Mouse (Mus musculus): Measurements from ENCODE around the gene Grik2. TPM values are rescaled to one million over a fixed set of nuclear protein-coding genes. Genes with fewer than 3 reads are reported as not detected.

Grik2 gene
- polyA plus RNA-seq (2015; fragmentation: Nextera tagmentation; extraction: Ambion mirVana) = 1.1 and 1.3 TPM in 2 replicates

DNA sequence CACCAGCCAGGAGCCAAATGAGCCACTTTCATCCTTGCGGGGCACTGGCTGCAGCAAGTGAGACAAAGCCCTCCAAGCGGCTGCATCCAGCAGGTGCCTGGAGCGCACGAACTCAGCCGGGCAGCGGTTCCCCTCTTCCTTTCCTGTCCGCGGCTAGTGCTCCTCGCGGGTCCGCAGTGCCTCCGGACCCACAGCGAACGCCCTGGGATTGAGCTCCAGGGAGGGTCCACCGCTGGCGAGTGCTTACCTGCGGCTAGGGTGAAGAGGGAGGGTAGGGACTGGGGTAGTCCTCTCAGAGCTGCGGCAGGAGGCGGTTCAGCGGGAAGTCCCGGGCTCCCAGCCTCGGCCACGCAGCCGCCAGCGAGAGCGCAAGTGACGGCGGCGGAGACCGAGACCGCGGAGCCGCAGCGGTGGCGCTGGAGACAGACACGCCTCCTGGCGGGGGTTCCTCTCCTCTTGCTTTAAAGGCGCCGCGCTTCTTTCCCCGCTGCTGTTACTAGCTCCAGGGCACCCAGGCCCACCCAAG, at the start of gene Grik2:
Grik2 (minus strand) TSS at position 386 of the 526 bp plus-strand sequence.
- Histone ChIP-seq H3K4me3 (ENCODE audit: low read depth, low read length) (peak within 1 kb of the TSS; percentile 57), H3K27me3 (ENCODE audit: control insufficient read depth, insufficient read depth, low read length) (no peaks in the 10 kb centered on the region), H3K36me3 (ENCODE audit: control insufficient read depth, insufficient read depth, low read length) (no peaks in the 10 kb centered on the region), H3K27ac (replicated peaks) (no peak within 1 kb of the TSS), H3K9me3 (ENCODE audit: control insufficient read depth, low read length) (no peaks in the 10 kb centered on the region), H3K4me1 (replicated peaks; ENCODE audit: control insufficient read depth, insufficient read depth) (no peaks in the 10 kb centered on the region), H3K9ac (ENCODE audit: low read length) (peak within 1 kb of the TSS; percentile 47), H3K4me2 (replicated peaks; ENCODE audit: low read depth) (peak within 1 kb of the TSS; percentile 83)
- under 1% methylated on average over 35 of the region's 41 CpGs for WGBS
- DNase-seq (ENCODE audit: low spot score) (peak; percentile 57), ATAC-seq (ENCODE audit: low FRiP score, low TSS enrichment) (peak; percentile 71; the same call in 1 of the 2 replicates)
- TF ChIP-seq EP300 (optimal IDR thresholded peaks at IDR 0.05) = no peak
- TF ChIP-seq CTCF (IDR thresholded peaks at IDR 0.05; ENCODE audit: low read depth) = peak; percentile 60

DNA sequence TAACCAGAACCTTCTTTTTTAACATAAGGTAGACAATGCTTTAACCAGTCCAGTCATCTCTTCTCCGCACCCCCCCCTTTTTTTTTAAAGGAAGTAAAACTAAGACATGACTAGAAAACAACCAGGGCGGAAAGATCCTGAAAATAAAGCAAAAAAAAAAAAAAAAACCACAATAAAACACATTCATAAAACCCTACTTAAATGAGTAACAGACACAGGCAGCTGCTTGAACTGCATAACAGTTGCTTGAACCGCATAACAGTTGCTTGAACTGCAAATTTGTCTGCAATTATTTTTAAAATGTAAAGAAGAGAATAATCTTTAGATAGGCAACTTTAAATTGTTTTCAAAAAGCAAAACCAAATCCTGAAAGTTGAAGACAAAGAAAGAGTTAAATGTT, 45.8 kb upstream of the Grik2 start:
- no peak overlapping the region for H3K4me2 ChIP-seq (replicated peaks; ENCODE audit: low read depth)
- no peaks in the 10 kb centered on the region for H3K4me1 ChIP-seq (replicated peaks; ENCODE audit: control insufficient read depth, insufficient read depth)
- no peak overlapping the region for H3K27ac ChIP-seq (replicated peaks)
- no peak overlapping the region for H3K9ac ChIP-seq (ENCODE audit: low read length)
- no peak for DNase-seq (ENCODE audit: low spot score)
- no peak for ATAC-seq (ENCODE audit: low FRiP score, low TSS enrichment)
- H3K27me3 ChIP-seq (ENCODE audit: control insufficient read depth, insufficient read depth, low read length) = no peaks in the 10 kb centered on the region
- H3K36me3 ChIP-seq (ENCODE audit: control insufficient read depth, insufficient read depth, low read length) = no peaks in the 10 kb centered on the region
- no peaks in the 10 kb centered on the region for H3K9me3 ChIP-seq (ENCODE audit: control insufficient read depth, low read length)
- WGBS = 84% methylated on average over 3 of the region's 3 CpGs
- no peak overlapping the region for H3K4me3 ChIP-seq (ENCODE audit: low read depth, low read length)
- TF ChIP-seq EP300 (optimal IDR thresholded peaks at IDR 0.05) (no peak), CTCF (IDR thresholded peaks at IDR 0.05; ENCODE audit: low read depth) (no peak)

DNA sequence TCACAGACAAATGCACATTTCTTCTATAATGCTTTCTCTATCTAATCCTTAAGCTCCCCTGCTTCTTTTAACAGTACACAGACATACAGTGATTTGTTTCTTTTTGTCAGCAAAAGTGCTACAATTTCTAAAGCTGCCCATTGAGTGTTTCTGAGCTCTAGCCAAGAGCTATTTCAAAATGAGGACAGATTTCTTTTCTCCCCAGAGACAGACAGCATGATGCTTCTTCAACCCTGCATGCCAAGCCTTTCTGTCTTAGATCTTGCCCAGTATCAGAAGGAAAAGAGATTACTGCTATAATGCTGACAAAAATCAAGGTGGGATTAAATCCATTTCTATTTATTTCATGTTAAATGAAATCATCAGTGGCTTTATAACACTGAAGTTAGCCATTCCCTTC, 18.7 kb upstream of the Grik2 start:
- Histone ChIP-seq H3K27ac (replicated peaks) (no peak overlapping the region), H3K4me2 (replicated peaks; ENCODE audit: low read depth) (no peak overlapping the region), H3K4me3 (ENCODE audit: low read depth, low read length) (no peak overlapping the region), H3K9ac (ENCODE audit: low read length) (no peak overlapping the region), H3K36me3 (ENCODE audit: control insufficient read depth, insufficient read depth, low read length) (no peaks in the 10 kb centered on the region), H3K4me1 (replicated peaks; ENCODE audit: control insufficient read depth, insufficient read depth) (no peaks in the 10 kb centered on the region), H3K9me3 (ENCODE audit: control insufficient read depth, low read length) (no peaks in the 10 kb centered on the region), H3K27me3 (ENCODE audit: control insufficient read depth, insufficient read depth, low read length) (no peaks in the 10 kb centered on the region)
- DNase-seq (ENCODE audit: low spot score) (no peak), ATAC-seq (ENCODE audit: low FRiP score, low TSS enrichment) (no peak)
- TF ChIP-seq EP300 (optimal IDR thresholded peaks at IDR 0.05) (no peak), CTCF (IDR thresholded peaks at IDR 0.05; ENCODE audit: low read depth) (no peak)

DNA sequence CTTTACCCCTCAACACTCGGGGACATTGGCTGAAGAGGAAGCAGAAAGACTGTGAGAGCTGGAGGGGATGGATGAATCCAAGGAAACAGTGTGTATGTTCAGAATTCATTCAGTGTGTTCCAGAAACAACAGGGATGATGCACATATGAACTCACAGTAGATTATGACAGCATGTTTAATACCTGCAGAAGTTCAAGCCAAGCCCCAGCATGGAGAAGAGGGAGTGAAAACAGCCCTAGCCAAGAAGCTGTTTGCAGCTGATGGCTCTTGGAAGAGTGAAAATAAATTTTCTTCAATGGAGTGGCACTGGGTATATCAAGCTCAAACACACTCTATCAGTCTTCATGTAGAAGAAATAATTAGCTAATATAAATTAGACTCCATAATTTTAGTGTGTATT, 12.4 kb upstream of the Grik2 start:
- Histone ChIP-seq H3K27me3 (ENCODE audit: control insufficient read depth, insufficient read depth, low read length) (no peaks in the 10 kb centered on the region), H3K4me3 (ENCODE audit: low read depth, low read length) (no peak overlapping the region), H3K4me1 (replicated peaks; ENCODE audit: control insufficient read depth, insufficient read depth) (no peaks in the 10 kb centered on the region), H3K9ac (ENCODE audit: low read length) (no peak overlapping the region), H3K27ac (replicated peaks) (no peak overlapping the region), H3K9me3 (ENCODE audit: control insufficient read depth, low read length) (no peaks in the 10 kb centered on the region), H3K36me3 (ENCODE audit: control insufficient read depth, insufficient read depth, low read length) (no peaks in the 10 kb centered on the region), H3K4me2 (replicated peaks; ENCODE audit: low read depth) (no peak overlapping the region)
- WGBS = 83% methylated on average over 1 of the region's 1 CpGs
- TF ChIP-seq CTCF (IDR thresholded peaks at IDR 0.05; ENCODE audit: low read depth) (no peak), EP300 (optimal IDR thresholded peaks at IDR 0.05) (no peak)
- ATAC-seq (ENCODE audit: low FRiP score, low TSS enrichment) (no peak), DNase-seq (ENCODE audit: low spot score) (no peak)

DNA sequence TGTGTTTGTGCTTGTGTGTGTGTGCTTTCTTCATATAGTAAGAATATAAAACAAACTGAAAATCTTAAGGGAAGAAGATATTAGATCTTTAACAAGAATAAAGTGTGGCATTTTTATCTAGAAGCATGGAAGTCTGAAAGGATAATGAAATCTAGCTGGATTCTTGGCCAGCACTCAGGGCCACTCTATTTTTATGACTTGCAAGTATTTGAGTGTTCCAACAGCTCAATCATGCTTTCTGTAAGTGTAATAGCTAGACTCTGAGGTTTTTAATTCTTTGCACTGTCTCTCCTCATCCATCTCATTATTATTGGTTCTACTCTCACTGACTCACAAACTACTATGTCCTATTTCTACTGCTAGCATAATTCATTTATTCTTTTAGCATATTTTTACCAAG, 5.6 kb upstream of the Grik2 start:
- ATAC-seq (ENCODE audit: low FRiP score, low TSS enrichment) = no peak
- Histone ChIP-seq H3K4me3 (ENCODE audit: low read depth, low read length) (no peak overlapping the region), H3K9ac (ENCODE audit: low read length) (no peak overlapping the region), H3K9me3 (ENCODE audit: control insufficient read depth, low read length) (no peaks in the 10 kb centered on the region), H3K36me3 (ENCODE audit: control insufficient read depth, insufficient read depth, low read length) (no peaks in the 10 kb centered on the region), H3K27me3 (ENCODE audit: control insufficient read depth, insufficient read depth, low read length) (no peaks in the 10 kb centered on the region), H3K4me1 (replicated peaks; ENCODE audit: control insufficient read depth, insufficient read depth) (no peaks in the 10 kb centered on the region), H3K27ac (replicated peaks) (no peak overlapping the region), H3K4me2 (replicated peaks; ENCODE audit: low read depth) (no peak overlapping the region)
- no peak for DNase-seq (ENCODE audit: low spot score)
- TF ChIP-seq CTCF (IDR thresholded peaks at IDR 0.05; ENCODE audit: low read depth) = no peak
- no peak for TF ChIP-seq EP300 (optimal IDR thresholded peaks at IDR 0.05)

DNA sequence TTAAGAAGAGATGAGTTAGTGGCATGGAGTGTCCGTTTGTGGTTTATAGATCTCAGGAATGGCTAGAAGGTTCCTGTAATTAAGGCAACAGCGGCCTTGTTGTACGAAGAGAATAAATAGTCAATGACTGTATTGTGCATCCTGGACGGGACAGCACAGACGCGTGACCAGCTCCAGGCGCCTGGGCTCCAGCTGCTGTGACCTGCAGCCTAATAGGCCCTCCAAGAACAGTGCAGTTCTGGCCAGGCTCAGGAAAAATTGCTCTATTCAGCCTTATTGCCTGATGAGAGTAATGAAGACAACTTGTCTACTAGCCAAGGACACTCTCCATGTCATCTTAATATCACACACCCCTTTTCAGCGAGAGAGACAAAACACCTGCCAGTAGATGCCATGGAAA, 1.8 kb upstream of the Grik2 start:
- H3K4me3 ChIP-seq (ENCODE audit: low read depth, low read length) = no peak overlapping the region
- no peak overlapping the region for H3K27ac ChIP-seq (replicated peaks)
- ATAC-seq (ENCODE audit: low FRiP score, low TSS enrichment) (no peak; the same call in 1 of the 2 replicates), DNase-seq (ENCODE audit: low spot score) (no peak)
- 34% methylated on average over 8 of the region's 8 CpGs for WGBS
- no peak overlapping the region for H3K4me2 ChIP-seq (replicated peaks; ENCODE audit: low read depth)
- no peaks in the 10 kb centered on the region for H3K4me1 ChIP-seq (replicated peaks; ENCODE audit: control insufficient read depth, insufficient read depth)
- TF ChIP-seq EP300 (optimal IDR thresholded peaks at IDR 0.05) = no peak
- TF ChIP-seq CTCF (IDR thresholded peaks at IDR 0.05; ENCODE audit: low read depth) = no peak
- H3K36me3 ChIP-seq (ENCODE audit: control insufficient read depth, insufficient read depth, low read length) = no peaks in the 10 kb centered on the region
- no peak overlapping the region for H3K9ac ChIP-seq (ENCODE audit: low read length)
- no peaks in the 10 kb centered on the region for H3K9me3 ChIP-seq (ENCODE audit: control insufficient read depth, low read length)
- no peaks in the 10 kb centered on the region for H3K27me3 ChIP-seq (ENCODE audit: control insufficient read depth, insufficient read depth, low read length)
